Mouse (Mus musculus) lung, postnatal 0 days (tissue): Measurements from ENCODE around the gene Cstf3. TPM values are rescaled to one million over a fixed set of nuclear protein-coding genes. Genes with fewer than 3 reads are reported as not detected.
A peak's percentile ranks its signal among the peaks of the same experiment; 100 is the strongest.
"Not testable (repeated sequence)": the region's sequence is repeated elsewhere in the genome, so short reads cannot be mapped to it uniquely, and the experiment has no call there.

Source experiments
- ATAC-seq: fragments of 200-750 bp; cut with Nextera tagmentation; 2 replicates; pipeline ENCODE4 v1.8.0; 2017; ENCODE audit warnings: moderate library complexity
- DNase-seq: peaks from one replicate; pipeline ENCODE4 v3.0.0-alpha.2; 2016; ENCODE audit warnings: low spot score
- H3K27ac ChIP-seq: fragments of 300-500 bp; sonication (generic); 2 replicates; pipeline ENCODE4 v1.5.1; 2014; ENCODE audit warnings: antibody characterized with exemption, mild to moderate bottlenecking, low read length, mixed read lengths
- H3K27me3 ChIP-seq: fragments of 300-500 bp; sonication (generic); replicated peaks from 2 replicates; pipeline ENCODE4 v1.6.1; 2014; ENCODE audit warnings: low read length, mixed read lengths; ENCODE audit not compliant: insufficient read depth
- H3K36me3 ChIP-seq: fragments of 300-500 bp; sonication (generic); 2 replicates; pipeline ENCODE4 v1.6.1; 2014; ENCODE audit warnings: low read length, mixed read lengths; ENCODE audit not compliant: insufficient read depth
- H3K4me1 ChIP-seq: fragments of 300-500 bp; sonication (generic); 2 replicates; pipeline ENCODE4 v1.6.1; 2014; ENCODE audit warnings: antibody characterized with exemption, low read depth, low read length, mixed read lengths; ENCODE audit not compliant: insufficient read depth
- H3K4me2 ChIP-seq: fragments of 300-500 bp; sonication (generic); replicated peaks from 2 replicates; pipeline ENCODE4 v1.6.1; 2014; ENCODE audit warnings: low read depth, mild to moderate bottlenecking, low read length, moderate library complexity, mixed read lengths
- H3K4me3 ChIP-seq: fragments of 300-500 bp; sonication (generic); 2 replicates; pipeline ENCODE4 v1.5.1; 2014; ENCODE audit warnings: low read depth, low read length
- H3K9ac ChIP-seq: fragments of 300-500 bp; sonication (generic); replicated peaks from 2 replicates; pipeline ENCODE4 v1.6.1; 2014; ENCODE audit warnings: low read depth, mild to moderate bottlenecking
- H3K9me3 ChIP-seq: fragments of 300-500 bp; sonication (generic); 2 replicates; pipeline ENCODE4 v1.6.1; 2016; ENCODE audit warnings: low read length, mixed read lengths
- CTCF ChIP-seq: IDR thresholded peaks from 2 replicates; pipeline ENCODE4 v1.5.1; 2016; ENCODE audit warnings: antibody characterized with exemption, mild to moderate bottlenecking
- EP300 ChIP-seq: IDR thresholded peaks from 2 replicates; pipeline ENCODE4 v1.6.1; 2016; ENCODE audit warnings: antibody characterized with exemption, mild to moderate bottlenecking, control low read depth
- WGBS: fragments of 180-500 bp; shearing (Covaris S2); extraction: QIAGEN DNeasy Blood & Tissue Kit; methylation state at CpG from one replicate; pipeline ENCODE4 v1.1.7; 2014; 5-methylcytosine and 5-hydroxymethylcytosine counted together
- polyA plus RNA-seq: library from polyadenylated mRNA; unstranded; fragments of >200 nt; fragmentation: Nextera tagmentation; extraction: Ambion mirVana; gene quantifications from 2 replicates; pipeline ENCODE4 v1.2.1, GENCODE M21; 2015

Gene Cstf3
- 31.5 and 33.7 TPM in 2 replicates for polyA plus RNA-seq

GRCm38 (mm10) chr2:104590068-104590828, at the start of gene Cstf3:
Gene Cstf3 (plus strand): TSS chr2:104590523.
- Histone ChIP-seq H3K36me3 (no peaks in the 10 kb centered on the region), H3K4me2 (peak within 1 kb of the TSS; percentile 55), H3K4me1 (0 out of 2 replicates have a peak, but pooled peaks cover 2% of the 10 kb centered on the region), H3K27me3 (no peaks in the 10 kb centered on the region), H3K4me3 (peak within 1 kb of the TSS; percentile 94), H3K9ac (peak within 1 kb of the TSS; percentile 93), H3K9me3 (no peaks in the 10 kb centered on the region), H3K27ac (peak within 1 kb of the TSS; percentile 93)
- TF ChIP-seq EP300 = peak; percentile 80
- TF ChIP-seq CTCF = peak; percentile 55
- peak; percentile 100 for ATAC-seq
- WGBS = under 1% methylated on average over 57 of the region's 59 CpGs
- peak; percentile 99 for DNase-seq

- H3K4me2 ChIP-seq, ATAC-seq: not testable (repeated sequence)
These were observed 33.6 kb upstream of the Cstf3 start for GRCm38 (mm10) chr2:104556711-104557110.

GRCm38 (mm10) chr2:104557722-104558121, 32.6 kb upstream of the Cstf3 start:
- Histone ChIP-seq H3K4me2 (no peak overlapping the region), H3K36me3 (no peaks in the 10 kb centered on the region), H3K27ac (no peak overlapping the region), H3K9ac (no peak overlapping the region), H3K27me3 (no peaks in the 10 kb centered on the region), H3K9me3 (no peaks in the 10 kb centered on the region), H3K4me3 (no peak overlapping the region), H3K4me1 (no peaks in the 10 kb centered on the region)
- no peak for DNase-seq
- no peak for TF ChIP-seq CTCF
- TF ChIP-seq EP300 = no peak
- 73% methylated on average over 9 of the region's 9 CpGs for WGBS
- no peak for ATAC-seq

More at GRCm38 (mm10) chr2:104556711-104557110, 33.6 kb upstream of the Cstf3 start:
- H3K27me3 ChIP-seq, H3K27ac ChIP-seq, H3K4me1 ChIP-seq, H3K9me3 ChIP-seq, DNase-seq, H3K9ac ChIP-seq, H3K36me3 ChIP-seq, H3K4me3 ChIP-seq: not testable (repeated sequence)
- 88% methylated on average over 22 of the region's 22 CpGs for WGBS

DNA sequence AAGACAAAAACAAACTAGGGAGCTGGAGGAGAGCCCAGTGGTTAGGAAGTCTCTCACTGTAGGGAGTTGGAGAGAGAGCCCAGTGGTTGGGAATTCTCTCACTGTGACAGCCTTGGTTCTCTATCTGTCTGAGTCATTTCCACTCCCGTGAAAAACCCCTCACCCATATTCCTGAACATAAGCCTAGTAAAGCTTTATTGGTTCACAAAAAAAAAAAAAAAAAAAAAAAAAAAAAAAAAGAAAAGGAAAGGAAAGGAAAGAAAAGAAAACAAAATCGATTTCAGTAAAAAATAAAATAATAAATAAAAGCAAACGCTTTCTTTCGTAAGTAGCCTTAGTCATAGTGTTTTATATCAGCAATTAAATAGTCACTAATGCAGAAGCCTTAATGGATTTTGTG, 32.0 kb upstream of the Cstf3 start:
- WGBS = 87% methylated on average over 4 of the region's 4 CpGs
- ATAC-seq (no peak), DNase-seq (no peak)
- no peak overlapping the region for H3K4me2 ChIP-seq
- no peak overlapping the region for H3K27ac ChIP-seq
- H3K4me1 ChIP-seq = no peaks in the 10 kb centered on the region
- no peaks in the 10 kb centered on the region for H3K36me3 ChIP-seq
- H3K27me3 ChIP-seq = no peaks in the 10 kb centered on the region
- TF ChIP-seq CTCF = no peak
- no peak for TF ChIP-seq EP300
- H3K9ac ChIP-seq = no peak overlapping the region
- no peaks in the 10 kb centered on the region for H3K9me3 ChIP-seq
- no peak overlapping the region for H3K4me3 ChIP-seq

- Histone ChIP-seq H3K27me3 (no peaks in the 10 kb centered on the region), H3K27ac (no peak overlapping the region), H3K9me3 (no peaks in the 10 kb centered on the region), H3K4me3 (no peak overlapping the region), H3K4me2 (no peak overlapping the region), H3K4me1 (no peaks in the 10 kb centered on the region), H3K9ac (no peak overlapping the region), H3K36me3 (no peaks in the 10 kb centered on the region)
- no peak for DNase-seq
- no peak for ATAC-seq
- TF ChIP-seq EP300 (no peak), CTCF (no peak)
- 67% methylated on average over 6 of the region's 6 CpGs for WGBS
These were observed 31.4 kb upstream of the Cstf3 start for GRCm38 (mm10) chr2:104558938-104559337.

- no peak for ATAC-seq
- Histone ChIP-seq H3K4me3 (no peak overlapping the region), H3K4me1 (no peaks in the 10 kb centered on the region), H3K9me3 (no peaks in the 10 kb centered on the region), H3K27ac (no peak overlapping the region), H3K4me2 (no peak overlapping the region), H3K9ac (no peak overlapping the region), H3K36me3 (no peaks in the 10 kb centered on the region), H3K27me3 (no peaks in the 10 kb centered on the region)
- 75% methylated on average over 4 of the region's 4 CpGs for WGBS
- DNase-seq = no peak
- TF ChIP-seq CTCF (no peak), EP300 (no peak)
These were observed 30.5 kb upstream of the Cstf3 start for GRCm38 (mm10) chr2:104559591-104560380.
